Mouse (Mus musculus) embryo, embryonic 10.5 days (tissue): ENCODE data around the gene Atp6ap1.
A peak's percentile ranks its signal among the peaks of the same experiment; 100 is the strongest.

Experiments used
- DNase-seq: peaks from one replicate; pipeline ENCODE4 v3.0.0-alpha.2; 2015; ENCODE audit warnings: low spot score

Gene Atp6ap1

DNA sequence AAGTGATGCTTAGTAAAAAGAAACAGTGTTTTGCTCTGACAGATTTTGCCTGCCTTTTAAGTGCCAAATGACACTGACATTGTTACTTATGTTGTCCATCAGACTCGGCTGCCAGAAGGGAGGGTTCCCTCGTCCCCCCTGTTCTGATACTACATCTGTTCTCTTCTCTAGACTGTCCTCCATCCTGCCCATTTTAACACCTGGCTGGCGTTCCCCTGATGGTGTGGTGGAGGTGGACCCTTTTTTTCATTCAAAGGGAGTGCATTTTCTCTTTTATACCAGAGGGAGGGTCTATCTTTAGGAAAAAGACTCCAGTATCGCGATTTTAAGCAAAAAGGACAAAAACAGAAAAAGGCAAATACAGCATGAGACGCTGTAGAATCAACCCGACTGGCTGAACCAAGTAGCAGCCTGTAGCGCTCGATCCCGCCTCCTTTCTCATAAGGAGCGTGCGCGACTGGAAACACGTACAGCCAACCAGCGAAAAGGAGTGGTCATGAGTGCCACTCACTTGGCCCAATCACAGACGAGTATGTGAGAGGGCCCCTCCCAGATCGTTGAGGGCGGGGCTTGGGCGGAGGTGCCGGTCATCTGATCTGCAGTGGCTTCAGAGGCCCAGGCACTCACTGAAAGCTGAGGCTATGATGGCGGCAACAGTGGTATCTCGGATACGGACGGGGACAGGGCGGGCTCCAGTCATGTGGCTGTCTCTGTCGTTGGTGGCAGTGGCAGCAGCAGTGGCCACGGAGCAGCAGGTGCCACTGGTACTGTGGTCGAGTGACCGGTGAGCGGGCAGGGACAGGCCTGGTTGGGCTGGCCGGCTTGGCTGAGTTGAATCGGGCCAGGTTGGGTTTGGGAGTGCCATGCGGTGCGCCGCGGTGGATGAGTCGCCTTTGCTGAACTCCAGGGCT is at the start of gene Atp6ap1:
TSS of gene Atp6ap1 (plus strand) at position 560 of the 911 bp plus-strand sequence.
- peak; percentile 95 for DNase-seq

DNA sequence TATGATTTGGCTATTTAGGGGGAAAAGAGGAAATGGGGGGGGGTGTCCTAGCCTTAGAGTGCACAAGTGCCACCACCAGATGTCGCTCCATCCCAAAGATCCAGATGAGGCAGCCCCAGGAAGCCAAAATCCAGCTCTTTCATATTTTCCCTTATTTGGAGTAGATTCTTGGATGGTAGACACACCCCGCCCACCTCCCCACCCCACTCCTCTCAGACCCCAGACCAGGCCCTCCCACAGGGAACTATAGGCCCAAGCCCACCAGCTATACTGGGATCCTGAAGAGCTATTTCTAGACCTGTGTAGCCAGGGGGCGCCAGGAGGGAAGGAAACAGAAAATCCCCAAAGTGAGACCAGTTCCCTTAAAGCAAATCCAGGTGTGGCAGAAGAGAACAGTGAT is 48.2 kb upstream of the Atp6ap1 start:
- DNase-seq: peak; percentile 78

DNA sequence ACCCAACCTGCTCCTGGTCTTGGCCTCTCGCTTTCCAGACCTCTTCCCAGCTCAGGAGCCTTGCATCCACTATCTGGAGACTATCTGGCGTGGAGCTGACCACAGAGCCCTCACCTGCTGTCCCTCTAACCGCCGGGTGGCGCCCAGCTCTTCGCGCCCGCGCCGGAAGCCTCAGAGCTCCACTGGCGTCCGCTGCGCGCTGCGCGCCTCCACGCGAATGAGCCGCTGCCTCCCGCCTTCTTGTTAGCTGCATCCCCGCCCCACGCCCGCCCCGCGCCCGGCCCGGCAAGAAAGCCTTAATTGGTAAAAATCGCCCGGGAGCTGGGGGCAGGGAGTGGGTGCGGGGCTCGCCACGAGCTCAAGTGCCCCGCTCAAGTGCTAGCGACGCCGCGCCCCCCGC is 47.3 kb upstream of the Atp6ap1 start, which contains the start of gene Flna:
TSS of gene Flna (minus strand) at position 206 of the 400 bp plus-strand sequence.
- peak; percentile 61 for DNase-seq

DNA sequence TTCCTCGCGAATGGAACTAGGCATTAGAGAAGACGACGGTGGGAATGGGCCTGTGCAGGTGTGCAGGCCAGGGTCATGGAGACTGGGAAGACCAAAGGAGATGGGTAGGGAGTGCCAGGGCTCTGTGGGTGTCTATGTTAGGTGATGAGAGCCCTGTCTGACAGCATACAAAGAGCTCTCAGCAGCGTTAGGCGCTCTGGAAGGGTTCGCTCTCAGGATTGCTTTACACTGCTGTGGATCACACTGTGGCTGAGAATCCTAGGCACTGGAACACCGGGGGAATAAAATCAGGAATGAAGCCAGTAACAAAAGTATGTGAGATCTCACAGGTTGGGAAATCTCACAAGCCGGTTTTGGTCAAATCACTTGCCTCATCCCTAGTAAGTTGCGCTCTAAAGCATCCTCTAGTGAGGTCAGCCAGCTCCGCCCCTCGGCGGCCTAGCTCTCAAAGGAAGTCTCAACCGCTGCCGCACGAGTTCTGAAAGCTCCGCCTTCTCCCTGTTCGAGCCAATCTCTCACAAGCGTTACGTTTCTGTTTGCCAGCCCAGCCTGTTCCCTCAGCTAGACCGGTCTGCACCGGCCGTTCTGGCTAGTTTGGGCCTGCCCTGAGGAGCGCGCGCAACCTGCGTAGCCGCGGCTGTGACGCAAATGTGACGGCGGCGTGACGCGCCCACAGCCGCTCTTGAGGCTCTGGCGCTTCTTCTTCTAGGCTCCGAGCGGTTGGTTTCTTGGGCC is 42.6 kb upstream of the Atp6ap1 start, which contains the start of gene Emd:
TSS of gene Emd (plus strand) at position 535 of the 735 bp plus-strand sequence.
- peak; percentile 93 for DNase-seq

DNA sequence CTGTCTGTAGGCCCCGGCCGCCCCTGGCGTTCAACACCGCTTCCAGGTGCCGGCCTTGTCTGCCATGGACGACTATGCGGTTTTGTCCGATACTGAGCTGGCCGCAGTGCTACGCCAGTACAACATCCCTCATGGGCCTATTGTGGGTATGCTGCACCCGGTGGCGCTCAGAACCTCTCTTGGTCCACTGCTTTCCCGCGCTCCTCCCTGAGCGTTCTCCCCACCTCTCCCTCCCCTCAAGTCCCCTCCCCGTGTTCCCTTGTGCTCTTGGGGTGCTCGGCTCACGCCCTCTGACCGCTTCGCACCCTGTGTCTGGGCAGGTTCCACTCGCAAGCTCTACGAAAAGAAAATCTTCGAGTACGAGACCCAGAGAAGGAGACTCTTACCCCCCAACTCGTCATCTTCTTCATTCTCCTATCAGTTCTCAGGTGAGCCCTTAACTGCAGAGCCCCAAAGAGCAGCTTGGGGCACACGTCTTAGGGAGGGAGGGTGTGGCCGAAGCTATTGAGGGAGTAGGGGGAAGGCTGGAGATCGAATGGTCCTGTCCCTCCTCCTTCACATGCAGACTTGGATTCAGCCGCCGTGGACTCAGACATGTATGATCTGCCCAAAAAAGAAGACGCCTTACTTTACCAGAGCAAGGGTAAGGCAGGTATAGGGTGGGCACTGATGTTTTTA is 41.9 kb upstream of the Atp6ap1 start:
- DNase-seq: peak; percentile 17

DNA sequence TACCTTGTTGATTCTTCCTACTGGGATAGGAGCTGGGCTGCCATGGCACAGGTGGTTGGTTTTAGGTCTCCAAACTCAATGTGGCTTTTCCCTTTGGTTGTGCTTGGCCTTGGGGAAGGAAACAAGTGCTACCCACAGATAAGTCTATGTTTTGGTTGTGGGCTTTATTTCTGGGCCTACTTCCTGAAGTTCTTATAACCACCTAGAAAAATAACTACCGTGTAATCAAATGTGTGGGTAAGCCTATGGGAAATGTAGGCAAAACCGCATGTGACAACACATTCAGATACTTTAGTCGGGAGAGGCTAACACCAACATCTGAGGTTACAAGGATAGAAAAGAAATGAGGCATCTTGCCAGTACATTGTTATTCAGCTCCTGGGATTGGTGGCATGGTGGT is 39.2 kb upstream of the Atp6ap1 start:
- no peak for DNase-seq

DNA sequence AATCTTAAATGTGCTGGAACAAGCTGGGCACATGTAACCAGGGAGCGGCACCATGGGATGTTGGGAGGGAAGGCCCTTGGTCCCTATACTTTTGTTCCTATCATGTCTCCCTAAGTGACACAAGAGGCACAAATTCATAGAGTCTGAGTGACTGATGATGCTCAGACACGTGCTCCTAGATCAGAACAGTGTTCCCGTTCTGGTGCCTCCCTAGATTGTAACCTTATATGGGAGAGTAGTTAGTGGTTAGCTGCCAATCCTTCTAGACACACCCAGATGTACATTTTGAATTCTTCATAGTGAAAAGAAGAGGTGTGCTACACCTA is 27.2 kb upstream of the Atp6ap1 start:
- DNase-seq: no peak

DNA sequence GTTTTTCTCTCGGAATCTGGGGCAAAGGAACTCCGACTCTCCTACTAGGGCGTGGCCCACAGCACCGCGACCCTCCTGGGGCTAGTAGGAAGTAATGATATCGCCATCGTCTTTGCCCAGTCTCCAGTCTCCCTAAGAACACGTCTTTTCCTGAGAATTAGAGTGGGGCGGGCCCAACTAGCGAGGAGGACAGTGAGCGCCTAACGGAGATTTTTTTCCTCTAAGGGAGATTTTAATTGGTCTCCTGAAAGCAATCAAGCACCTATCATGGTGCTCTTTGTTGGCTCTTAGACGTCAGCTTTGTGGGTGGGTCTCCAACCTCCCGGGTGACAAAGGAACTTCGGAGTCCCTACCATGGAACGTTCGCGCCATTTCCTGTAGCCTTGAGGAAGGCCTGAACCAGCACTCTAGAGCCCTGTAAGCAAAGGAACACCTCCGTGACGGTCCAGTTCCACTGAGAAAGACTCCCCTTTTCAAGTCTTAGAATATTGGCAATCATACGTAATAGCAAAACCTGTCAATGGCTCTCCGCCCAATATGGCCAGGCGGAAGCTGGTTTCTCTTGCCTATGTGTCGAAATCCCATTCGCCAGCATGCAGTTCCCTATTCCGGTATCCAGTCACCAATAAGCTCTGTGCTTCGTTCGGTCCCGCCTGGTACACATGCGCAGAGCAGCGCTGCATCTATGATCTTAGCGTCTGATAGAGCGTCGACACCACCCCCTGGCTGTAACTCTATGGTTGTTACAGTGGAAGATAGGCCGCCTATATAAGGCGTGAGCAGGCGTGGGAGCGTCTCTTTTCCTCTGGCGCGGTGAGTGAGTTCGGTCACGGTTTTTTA is 26.6 kb upstream of the Atp6ap1 start, which contains the start of gene Rpl10:
TSS of gene Rpl10 (plus strand) at position 751 of the 840 bp plus-strand sequence.
- peak; percentile 94 for DNase-seq

DNA sequence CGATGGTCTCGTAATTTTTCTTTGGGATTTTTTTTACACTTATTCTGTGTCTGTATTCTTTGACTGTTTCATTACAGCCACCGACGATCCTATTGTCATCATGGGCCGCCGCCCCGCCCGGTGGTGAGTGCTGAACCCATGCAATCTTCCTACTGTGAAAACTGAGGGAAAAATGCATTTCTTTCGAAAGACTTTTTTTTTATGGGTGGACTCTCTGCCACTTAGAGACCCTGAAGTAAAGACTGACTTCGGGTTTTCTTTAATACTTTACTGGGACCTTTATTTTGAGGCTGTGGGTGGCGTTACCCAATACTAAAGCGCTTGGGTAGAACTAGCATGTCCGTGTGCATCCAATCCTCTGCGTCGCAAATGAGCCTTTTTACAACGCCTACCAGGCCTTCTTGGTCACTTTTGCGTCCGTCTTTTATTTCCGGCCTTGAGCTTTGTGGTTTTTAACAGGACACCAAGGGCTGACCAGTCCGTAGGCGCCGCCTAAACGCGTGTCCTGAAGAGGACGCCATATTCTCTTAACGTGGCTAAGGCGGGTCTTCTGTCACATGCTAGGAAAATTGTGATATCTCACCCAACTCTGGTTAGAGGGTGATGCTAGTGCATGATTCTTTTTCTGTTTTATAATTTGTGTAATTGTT is 25.9 kb upstream of the Atp6ap1 start:
- peak; percentile 59 for DNase-seq

DNA sequence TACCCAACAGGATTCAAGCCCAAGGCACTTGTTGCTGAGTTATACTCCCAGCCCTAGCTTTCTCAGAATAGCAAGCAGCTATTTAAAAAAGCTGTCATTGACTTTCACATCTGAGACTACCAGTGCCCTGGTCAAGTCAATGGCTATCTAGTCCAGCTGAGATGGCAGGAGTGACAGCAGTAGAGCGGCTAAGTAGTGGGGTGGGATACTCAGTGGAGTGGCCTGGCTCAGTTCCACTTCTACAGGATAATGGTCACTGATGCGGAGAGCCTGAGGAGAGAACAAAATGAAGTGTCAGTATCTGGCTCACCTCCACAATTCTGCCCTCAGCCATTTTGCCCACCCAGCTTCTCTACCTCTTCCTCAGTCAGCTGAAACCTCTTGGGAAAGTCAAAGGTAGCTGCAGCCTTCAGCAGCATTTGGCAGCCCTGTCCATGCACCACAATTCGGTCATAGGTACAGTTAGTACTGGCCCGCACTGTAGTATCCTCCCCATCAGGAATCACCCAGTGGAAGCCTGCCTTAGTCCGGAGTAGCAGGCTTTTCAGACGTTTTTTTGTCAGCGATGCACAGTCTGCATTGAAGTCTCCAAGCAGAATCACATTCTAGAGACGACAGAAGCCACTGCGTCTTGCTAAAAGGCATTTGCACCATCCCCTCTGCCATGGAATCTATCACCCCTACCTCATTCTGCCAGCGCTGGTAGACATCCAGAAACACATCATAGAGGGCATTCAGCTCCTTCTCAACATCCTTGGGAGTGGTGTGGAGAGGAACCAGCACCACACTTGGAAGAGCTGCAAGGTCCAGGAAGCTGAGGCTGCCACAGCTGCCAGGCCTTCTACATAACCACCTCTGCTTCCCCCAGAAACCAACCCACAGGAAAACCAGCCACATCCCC is 23.2 kb upstream of the Atp6ap1 start:
- peak; percentile 15 for DNase-seq

DNA sequence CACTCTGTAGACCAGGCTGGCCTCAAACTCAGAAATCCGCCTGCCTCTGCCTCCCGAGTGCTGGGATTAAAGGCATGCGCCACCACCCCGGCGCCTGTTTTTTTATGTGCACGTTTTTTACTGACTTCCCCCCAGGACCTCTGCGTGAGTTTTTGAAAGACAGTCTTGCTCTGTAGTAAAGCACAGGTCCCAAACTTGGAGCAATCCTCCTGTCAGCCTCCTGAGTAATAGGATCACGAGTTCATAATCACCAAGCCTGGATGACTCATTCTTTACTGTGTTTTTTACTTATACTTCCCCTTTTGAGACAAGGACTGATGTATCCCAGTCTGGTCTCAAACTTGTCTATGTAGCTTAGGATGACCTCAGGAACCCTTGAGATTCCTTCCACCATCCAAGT is 19.0 kb upstream of the Atp6ap1 start:
- no peak for DNase-seq

DNA sequence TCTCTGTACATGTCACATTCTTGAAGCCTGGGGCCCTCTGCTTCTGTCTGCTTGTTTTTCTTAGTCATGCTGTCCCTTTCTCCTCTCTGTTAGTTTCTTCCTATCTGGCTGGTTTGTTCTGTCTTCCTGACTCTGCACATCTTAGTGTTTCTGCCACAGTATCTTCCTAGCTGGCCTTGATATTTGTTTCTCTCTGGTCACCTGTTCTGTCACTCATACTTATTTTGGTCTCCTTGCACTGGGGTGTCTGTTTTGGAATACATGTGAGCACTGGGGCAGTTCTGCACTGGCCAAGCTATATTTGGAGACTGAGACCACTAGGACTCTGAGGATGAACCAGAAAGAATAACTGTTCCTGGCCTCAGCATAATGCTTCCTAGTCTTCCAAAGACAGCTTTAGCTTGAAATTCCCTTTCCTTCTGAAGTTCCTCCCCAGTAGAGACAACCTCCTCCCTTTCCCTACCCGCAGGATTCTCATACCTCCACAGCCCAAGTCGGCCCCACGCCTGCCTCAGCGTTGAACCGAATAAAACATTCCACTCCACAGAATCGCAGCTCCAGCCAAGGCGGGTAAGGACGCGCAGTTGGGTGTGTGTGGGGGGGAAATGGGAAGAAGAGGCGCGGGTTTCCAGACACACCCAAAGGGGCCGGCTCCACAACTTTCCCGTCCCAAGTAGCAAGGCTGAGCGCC is 15.7 kb upstream of the Atp6ap1 start:
- DNase-seq: no peak

DNA sequence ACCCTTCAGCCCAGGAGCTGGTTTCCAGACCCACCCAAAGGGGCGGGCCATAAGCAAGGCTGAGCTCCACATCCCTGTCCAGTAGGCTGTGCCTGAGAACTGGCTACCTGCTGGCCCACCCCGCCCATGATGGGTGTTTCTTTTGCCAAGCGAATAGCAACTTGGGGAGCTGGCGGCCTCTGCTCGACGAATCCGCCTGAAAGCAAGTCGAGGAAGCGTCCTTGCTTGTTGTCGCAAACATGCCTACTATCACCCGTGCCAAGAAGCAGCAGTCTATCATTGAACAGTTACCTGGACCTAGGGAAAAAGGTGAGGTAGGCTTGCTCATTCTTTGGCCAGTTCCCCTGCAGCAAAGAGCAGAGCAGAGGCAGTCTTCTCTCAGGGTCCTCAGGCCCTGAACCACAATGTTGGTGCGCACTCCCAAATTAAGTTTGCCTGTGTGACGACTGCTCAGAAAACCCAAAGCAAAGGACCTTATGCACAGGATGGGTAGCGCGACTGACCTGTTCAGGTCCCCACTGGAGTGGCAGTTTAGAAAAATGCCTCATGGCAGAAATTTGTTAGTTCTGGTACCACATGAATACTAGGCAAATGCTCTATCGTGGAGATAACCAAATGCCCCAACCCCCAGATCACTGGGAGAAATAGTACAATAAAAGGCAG is 15.0 kb upstream of the Atp6ap1 start, which contains the start of the genes Taz and Dnase1l1:
TSS of gene Taz (plus strand) at position 181 of the 663 bp plus-strand sequence.
TSS of gene Dnase1l1 (minus strand) at position 606 of the 663 bp plus-strand sequence.
- peak; percentile 70 for DNase-seq

DNA sequence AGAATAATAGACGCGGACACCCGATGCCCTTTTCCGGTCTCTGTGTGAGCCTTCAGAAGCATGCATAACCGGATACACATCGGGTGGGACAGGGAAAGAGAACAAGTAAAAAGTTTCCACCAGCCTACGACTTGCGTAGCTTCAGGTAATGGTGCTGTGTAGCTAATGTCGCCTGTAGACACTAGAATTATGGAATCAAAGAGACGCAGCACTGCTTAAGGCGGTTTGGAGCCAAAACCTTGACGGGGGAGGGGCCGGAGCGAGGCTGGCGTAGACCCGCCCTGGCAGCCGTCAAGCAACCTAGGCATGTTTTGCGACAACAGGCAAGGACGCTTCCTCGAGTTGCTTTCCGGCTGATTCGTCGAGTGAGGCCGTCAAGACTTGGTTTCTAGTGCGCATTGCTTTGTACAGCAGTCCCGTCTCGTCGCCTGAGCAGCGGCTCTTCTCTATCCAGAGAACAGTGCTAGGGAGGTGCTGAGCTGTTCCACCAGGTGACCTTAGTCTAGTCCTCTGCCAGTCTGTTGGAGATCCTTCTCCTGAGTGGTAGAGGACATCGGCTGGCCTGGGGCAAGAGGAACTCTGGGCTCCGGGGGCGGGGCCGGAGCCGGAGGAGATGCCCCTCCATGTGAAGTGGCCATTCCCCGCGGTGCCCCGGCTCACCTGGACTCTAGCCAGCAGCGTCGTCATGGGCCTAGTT is 14.4 kb upstream of the Atp6ap1 start:
- peak; percentile 88 for DNase-seq

DNA sequence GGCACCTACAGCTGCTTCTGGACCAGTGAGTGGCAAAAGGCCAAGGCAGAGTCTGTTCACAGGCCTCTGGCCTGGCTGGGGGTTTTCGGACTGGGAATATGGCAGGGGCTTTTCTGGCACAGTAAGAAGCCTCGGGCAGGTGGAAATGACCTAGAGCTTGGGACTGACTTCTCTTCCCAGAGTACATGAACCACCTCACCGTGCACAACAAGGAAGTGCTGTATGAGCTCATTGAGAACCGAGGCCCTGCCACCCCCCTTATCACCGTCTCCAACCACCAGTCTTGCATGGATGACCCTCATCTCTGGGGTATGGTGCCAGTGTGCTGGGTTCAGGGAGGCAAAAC is 13.8 kb upstream of the Atp6ap1 start:
- DNase-seq: no peak

DNA sequence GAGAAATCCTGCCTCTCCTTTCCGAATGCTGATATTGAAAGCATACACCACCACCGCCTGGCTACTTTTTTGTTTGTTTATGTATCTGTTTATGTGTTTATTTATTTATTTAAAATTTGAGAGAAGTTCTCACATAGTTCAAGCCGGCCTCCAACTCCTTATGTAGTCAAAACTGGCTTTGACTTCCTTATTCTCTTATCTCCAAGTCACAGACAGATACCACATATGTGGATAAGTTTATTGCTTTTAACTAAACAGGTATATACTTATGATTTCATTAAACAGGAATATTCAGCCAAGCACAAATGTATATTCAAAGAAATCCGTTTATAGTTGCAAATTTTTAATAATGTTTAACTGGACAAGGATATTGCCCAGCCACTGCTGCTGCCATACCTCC is 3.5 kb upstream of the Atp6ap1 start:
- no peak for DNase-seq

DNA sequence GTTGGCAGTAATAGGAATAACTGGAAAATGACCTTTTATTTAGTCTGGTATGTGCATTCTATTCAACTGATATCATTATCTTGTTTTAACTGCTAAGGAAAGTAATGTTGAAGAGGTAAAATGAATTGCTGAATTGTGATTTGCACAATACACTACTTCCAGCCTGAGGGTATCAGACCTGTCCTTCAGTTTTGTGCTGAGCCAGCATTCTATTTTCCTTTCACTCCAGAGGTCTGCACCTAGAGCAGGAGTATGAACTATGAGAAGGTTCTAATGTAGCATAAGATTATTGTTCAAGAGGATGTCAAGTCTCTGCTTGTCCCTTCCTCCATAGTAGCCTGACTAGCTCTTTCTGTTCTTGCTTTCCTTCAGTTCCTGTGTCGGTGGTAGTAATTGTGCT is 1.5 kb downstream of the Atp6ap1 start:
- DNase-seq: no peak

DNA sequence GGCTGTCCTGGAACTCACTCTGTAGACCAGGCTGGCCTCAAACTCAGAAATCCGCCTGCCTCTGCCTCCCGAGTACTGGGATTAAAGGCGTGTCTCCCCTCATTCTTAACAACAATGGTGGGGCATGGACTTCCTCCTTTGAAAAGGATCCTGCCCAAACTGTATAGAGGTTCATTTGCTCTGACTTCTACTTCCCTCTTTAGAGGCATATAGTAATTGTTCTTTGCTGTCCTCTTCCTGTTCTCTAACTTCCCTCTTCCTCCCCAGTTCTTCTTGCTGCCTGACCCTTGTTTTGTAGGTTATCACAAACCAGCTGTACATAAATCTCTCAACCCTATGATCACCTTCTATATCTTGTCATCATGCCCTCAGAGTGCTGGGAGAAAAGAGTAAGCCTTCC is 2.8 kb downstream of the Atp6ap1 start:
- no peak for DNase-seq
